Comparison of ENCODE assay signal across 32 mouse cellular contexts in genomic region chr6:115967291-115967880, GRCm38 (mm10). TPM values are rescaled to one million over a fixed set of nuclear protein-coding genes. Genes with fewer than 3 reads are reported as not detected.
DNase-seq lines count a peak whose midpoint lies in the region; TF ChIP-seq lines count a peak whose summit lies in the region.
"Had no signal": no experiment of that assay in that cellular context is flagged by ENCODE, and none has a peak within 500 bp of the region (broad histone marks: within the 10 kb centered on the region; RNA-seq: fewer than 3 reads in every experiment).

No protein-coding gene starts in this region.

- H3K36me3 ChIP-seq in heart, adult 2 months (ENCODE audit: control insufficient read depth, insufficient read depth, low read length) = peaks cover 3% of the 10 kb centered on the region; the same call in 1 of the 2 replicates
- H3K36me3 ChIP-seq in heart, embryonic 10.5 days = peaks cover 79% of the 10 kb centered on the region
- H3K36me3 ChIP-seq in kidney, adult 2 months (ENCODE audit: control insufficient read depth, insufficient read depth, low read length) = no peaks in the 10 kb centered on the region
- H3K36me3 ChIP-seq: neural tube, embryonic 15.5 days had no signal

- no peak for TF ChIP-seq EP300 in heart, adult 2 months (IDR thresholded peaks at IDR 0.05; ENCODE audit: insufficient read depth, low read depth, low read length)

- TF ChIP-seq CTCF in heart, adult 2 months (IDR thresholded peaks at IDR 0.05) = no peak
- no peak for TF ChIP-seq CTCF in kidney, adult 2 months (conservative IDR thresholded peaks at IDR 0.05; ENCODE audit: insufficient read depth, insufficient read length, low read depth, low read length)

- peaks cover 16% of the 10 kb centered on the region for H3K4me1 ChIP-seq in heart, adult 2 months (ENCODE audit: control insufficient read depth, insufficient read depth, low read length)
- peaks cover 57% of the 10 kb centered on the region for H3K4me1 ChIP-seq in heart, embryonic 10.5 days
- peaks cover 4% of the 10 kb centered on the region for H3K4me1 ChIP-seq in kidney, adult 2 months (ENCODE audit: control insufficient read depth, insufficient read depth, low read length)

- no peaks in the 10 kb centered on the region for H3K79me2 ChIP-seq in heart, adult 2 months (replicated peaks; ENCODE audit: control insufficient read depth, insufficient read depth, low read length)

- no peaks in the 10 kb centered on the region for H3K27me3 ChIP-seq in heart, adult 2 months (ENCODE audit: control insufficient read depth, insufficient read depth, low read length)
- peaks cover 25% of the 10 kb centered on the region for H3K27me3 ChIP-seq in heart, embryonic 10.5 days (ENCODE audit: insufficient read depth, poor library complexity, severe bottlenecking)
- H3K27me3 ChIP-seq in kidney, adult 2 months (replicated peaks; ENCODE audit: control insufficient read depth, insufficient read depth, low read length) = no peaks in the 10 kb centered on the region
- H3K27me3 ChIP-seq: embryonic facial prominence, embryonic 15.5 days; neural tube, embryonic 15.5 days; Patski had no signal

- DNase-seq in heart, adult 2 months = peak in 1 of 2 experiments; percentile 40
- DNase-seq in heart, embryonic 10.5 days (ENCODE audit: low spot score) = no peak
- DNase-seq in adipocyte (ENCODE audit: low spot score) = peak; percentile 67
- DNase-seq in cerebellum, adult 18-20 months = peak; percentile 64 to 65
- peak; percentile 75 to 80 for DNase-seq in cerebellum, postnatal 14 days
- no peak for DNase-seq in spleen, adult 12 weeks (ENCODE audit: low spot score)
- DNase-seq in thymus, postnatal 4 days = no peak
- DNase-seq in kidney, adult 2 months = no peak
- DNase-seq: adrenal gland, adult 8-10 months; heart, postnatal 10 days; kidney, adult 18-20 months; kidney, postnatal 10 days had no signal

- H3K9ac ChIP-seq in heart, adult 2 months (ENCODE audit: low read depth, low read length) = no peak overlapping the region
- H3K9ac ChIP-seq: embryonic facial prominence, embryonic 15.5 days; neural tube, embryonic 15.5 days had no signal

- peak overlapping the region; percentile 36; the same call in 1 of the 2 replicates for H3K27ac ChIP-seq in heart, adult 2 months
- no peak overlapping the region for H3K27ac ChIP-seq in heart, embryonic 10.5 days
- no peak overlapping the region for H3K27ac ChIP-seq in kidney, adult 2 months (ENCODE audit: insufficient read depth, low read depth, low read length)
- H3K27ac ChIP-seq: embryonic facial prominence, embryonic 15.5 days; neural tube, embryonic 15.5 days had no signal

- TF ChIP-seq POLR2A in heart, adult 2 months (IDR thresholded peaks at IDR 0.05; ENCODE audit: insufficient read depth, low read depth, low read length) = no peak
- no peak for TF ChIP-seq POLR2A in kidney, adult 2 months (IDR thresholded peaks at IDR 0.05; ENCODE audit: low read depth, low read length)

- 73% methylated on average over 15 of the region's 15 CpGs for WGBS in heart, adult 2 months
- WGBS in heart, embryonic 10.5 days = 93% methylated on average over 15 of the region's 15 CpGs
- WGBS in kidney, adult 2 months = 88% methylated on average over 15 of the region's 15 CpGs

- intact Hi-C loops in heart, adult 2 months (cut with DNase I) = no loop called here

- H3K9me3 ChIP-seq in heart, embryonic 10.5 days = no peaks in the 10 kb centered on the region
- H3K9me3 ChIP-seq: embryonic facial prominence, embryonic 15.5 days; neural tube, embryonic 15.5 days had no signal

- no peak overlapping the region for H3K4me3 ChIP-seq in heart, adult 2 months
- no peak overlapping the region for H3K4me3 ChIP-seq in heart, embryonic 10.5 days
- no peak overlapping the region for H3K4me3 ChIP-seq in kidney, adult 2 months (ENCODE audit: insufficient read depth, low read depth, low read length)
- H3K4me3 ChIP-seq: embryonic facial prominence, embryonic 15.5 days; neural tube, embryonic 15.5 days had no signal

RNA-seq across cellular contexts. Expression of gene H1foo, which starts 22.6 kb away (rescaled TPM):
- total RNA-seq in heart, adult 2 months (2021) = not detected
- not detected in 2 replicates for polyA plus RNA-seq in heart, adult 2 months (2012; rRNA removed)
- polyA plus RNA-seq in heart, embryonic 10.5 days (2016; fragmentation: Nextera tagmentation; extraction: Ambion mirVana) = not detected in 2 replicates
- not detected in 2 replicates for polyA plus RNA-seq in kidney, adult 2 months (2012; rRNA removed)
- total RNA-seq: ES-E14; gastrocnemius, postnatal 4 days; heart, postnatal 10 days; layer of hippocampus, adult 18-20 months; layer of hippocampus, postnatal 14 days; left cerebral cortex, adult 8-10 months; liver, adult 2 months had no signal
- polyA plus RNA-seq: brain, embryonic 14.5 days; embryonic facial prominence, embryonic 15.5 days; forebrain, embryonic 16.5 days; hindbrain, embryonic 11.5 days; inflammation-experienced regulatory T-cells, adult 6 months; limb, embryonic 11.5 days; liver, adult 2 months; liver, embryonic 16.5 days; lung, embryonic 16.5 days; macrophage; midbrain, embryonic 11.5 days; neural tube, embryonic 15.5 days; Patski; small intestine, adult 2 months; urinary bladder, adult 2 months had no signal

RNA-seq across cellular contexts. Expression of gene Plxnd1, which starts 27.4 kb away (rescaled TPM):
- 10 to 100 TPM; 58.8 to 90.6 TPM for total RNA-seq in heart, adult 2 months (2021)
- polyA plus RNA-seq in heart, adult 2 months (2012; rRNA removed) = 79.9 and 102 TPM in 2 replicates
- polyA plus RNA-seq in heart, embryonic 10.5 days (2016; fragmentation: Nextera tagmentation; extraction: Ambion mirVana) = 42.9 and 61.7 TPM in 2 replicates
- polyA plus RNA-seq in kidney, adult 2 months (2012; rRNA removed) = 54.2 and 60.2 TPM in 2 replicates

RNA-seq across cellular contexts. Expression of gene Rho, which starts 35.8 kb away (rescaled TPM):
- under 1 TPM in 1 of 2 experiments, not detected in 1; 0.23 TPM for total RNA-seq in heart, adult 2 months (2021)
- 0.44 and 1.3 TPM in 2 replicates for polyA plus RNA-seq in heart, adult 2 months (2012; rRNA removed)
- 0.28 TPM in 1 of 2 replicates, not detected in the other for polyA plus RNA-seq in heart, embryonic 10.5 days (2016; fragmentation: Nextera tagmentation; extraction: Ambion mirVana)
- 0.66 and 0.96 TPM in 2 replicates for polyA plus RNA-seq in kidney, adult 2 months (2012; rRNA removed)
- total RNA-seq: liver, adult 2 months had no signal
- polyA plus RNA-seq: liver, embryonic 16.5 days; macrophage; midbrain, embryonic 11.5 days had no signal

Comparison
In these comparisons a context has a peak if more than half of its experiments do, and no peak if none do; other contexts are left out.
1. DNase-seq: peak in adipocyte (single experiment), cerebellum, adult 18-20 months (2 of 2) and cerebellum, postnatal 14 days (2 of 2); none in heart, embryonic 10.5 days (single experiment), spleen, adult 12 weeks (single experiment), thymus, postnatal 4 days (single experiment) and kidney, adult 2 months (single experiment).